Mouse (Mus musculus): ENCODE measurements around the gene Crebrf.

The Crebrf gene

GRCm38 (mm10) chr17:26817776-26818175 lies 102.3 kb downstream of the Crebrf start:
- DNase-seq (ENCODE audit: low read depth, low spot score), result no peak

- DNase-seq (ENCODE audit: low read depth, low spot score), result no peak
Observed at GRCm38 (mm10) chr17:26826131-26826530, 110.7 kb downstream of the Crebrf start.
